Mouse (Mus musculus) erythroblast, embryonic 14.5 days (primary cell): ENCODE results near the gene Kars.

Experiments
- GATA1 ChIP-seq: IDR thresholded peaks from 2 replicates; pipeline ENCODE4 v1.6.1; 2012; ENCODE audit warnings: low read length, inconsistent platforms, mixed read lengths
- TAL1 ChIP-seq: IDR thresholded peaks from 3 replicates; pipeline ENCODE4 v1.6.1; 2012; ENCODE audit warnings: low read length, inconsistent platforms, mixed read lengths

DNA sequence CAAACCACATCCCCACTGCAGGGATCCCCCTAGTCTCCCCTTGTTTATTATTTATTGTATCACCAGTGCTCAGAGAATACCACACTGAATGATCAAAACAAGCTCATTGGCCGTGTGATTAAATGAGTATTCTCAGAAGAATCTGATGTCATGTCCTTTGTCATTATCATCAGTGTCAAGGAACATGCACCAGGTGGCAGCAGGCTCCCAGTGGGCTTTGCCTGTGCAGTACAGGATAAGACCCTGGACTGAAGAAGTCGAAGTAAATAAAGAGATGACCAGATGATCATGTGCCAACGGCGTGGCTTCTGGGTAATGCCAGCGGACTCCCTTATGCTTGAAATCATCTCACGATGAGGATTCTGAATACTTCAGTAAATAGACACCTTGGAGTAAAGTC, 37.2 kb upstream of the Kars start:
- TF ChIP-seq GATA1 (no peak), TAL1 (no peak)
